10 mouse cellular contexts compared by ENCODE assay signal in genomic region chr13:99441700-99442433, GRCm38 (mm10).
DNase-seq lines count a peak whose midpoint lies in the region; ATAC-seq and TF ChIP-seq lines count a peak whose summit lies in the region.
"Had no signal": no experiment of that assay in that cellular context is flagged by ENCODE, and none has a peak within 500 bp of the region (broad histone marks: within the 10 kb centered on the region; RNA-seq: fewer than 3 reads in every experiment).

No protein-coding gene starts in this region.

- no peak overlapping the region for H3K4me3 ChIP-seq in kidney, adult 2 months (ENCODE audit: insufficient read depth, low read depth, low read length)
- H3K4me3 ChIP-seq in embryonic facial prominence, embryonic 12.5 days: no peak overlapping the region
- peak overlapping the region; percentile 37 for H3K4me3 ChIP-seq in midbrain, embryonic 13.5 days (replicated peaks)
- no peak overlapping the region for H3K4me3 ChIP-seq in intestine, postnatal 0 days (ENCODE audit: low read depth, low read length)

- H3K4me2 ChIP-seq in embryonic facial prominence, embryonic 12.5 days (replicated peaks): no peak overlapping the region
- H3K4me2 ChIP-seq in midbrain, embryonic 13.5 days (replicated peaks): peak overlapping the region; percentile 55
- no peak overlapping the region for H3K4me2 ChIP-seq in intestine, postnatal 0 days (replicated peaks; ENCODE audit: low read depth)

- H3K4me1 ChIP-seq in kidney, adult 2 months (ENCODE audit: control insufficient read depth, insufficient read depth, low read length): 0 out of 2 replicates have a peak, but pooled peaks cover 3% of the 10 kb centered on the region
- peaks cover 28% of the 10 kb centered on the region for H3K4me1 ChIP-seq in embryonic facial prominence, embryonic 12.5 days
- H3K4me1 ChIP-seq in midbrain, embryonic 13.5 days (replicated peaks): peaks cover 66% of the 10 kb centered on the region
- H3K4me1 ChIP-seq in intestine, postnatal 0 days (replicated peaks; ENCODE audit: control insufficient read depth, insufficient read depth, low read length): no peaks in the 10 kb centered on the region

- no peaks in the 10 kb centered on the region for H3K9me3 ChIP-seq in embryonic facial prominence, embryonic 12.5 days
- H3K9me3 ChIP-seq in midbrain, embryonic 13.5 days: no peaks in the 10 kb centered on the region
- no peaks in the 10 kb centered on the region for H3K9me3 ChIP-seq in intestine, postnatal 0 days (ENCODE audit: control insufficient read depth)

- H3K27me3 ChIP-seq in kidney, adult 2 months (replicated peaks; ENCODE audit: control insufficient read depth, insufficient read depth, low read length): no peaks in the 10 kb centered on the region
- no peaks in the 10 kb centered on the region; the same call in 1 of the 2 replicates for H3K27me3 ChIP-seq in embryonic facial prominence, embryonic 12.5 days
- no peaks in the 10 kb centered on the region for H3K27me3 ChIP-seq in midbrain, embryonic 13.5 days
- no peaks in the 10 kb centered on the region for H3K27me3 ChIP-seq in intestine, postnatal 0 days (replicated peaks; ENCODE audit: control insufficient read depth, insufficient read depth, low read length)

- H3K36me3 ChIP-seq in kidney, adult 2 months (ENCODE audit: control insufficient read depth, insufficient read depth, low read length): no peaks in the 10 kb centered on the region
- H3K36me3 ChIP-seq in embryonic facial prominence, embryonic 12.5 days: peaks cover 30% of the 10 kb centered on the region
- peaks cover 59% of the 10 kb centered on the region for H3K36me3 ChIP-seq in midbrain, embryonic 13.5 days
- H3K36me3 ChIP-seq in intestine, postnatal 0 days (ENCODE audit: control insufficient read depth, insufficient read depth): no peaks in the 10 kb centered on the region

- peak; percentile 17 for DNase-seq in kidney, adult 2 months
- no peak for DNase-seq in kidney, adult 18-20 months
- DNase-seq in gastrocnemius, postnatal 14 days: peak; percentile 41
- DNase-seq in heart, adult 8-10 months (ENCODE audit: low spot score): no peak
- DNase-seq in left cerebral cortex, postnatal 25 days (ENCODE audit: low spot score in 2 of 2): no peak
- DNase-seq: layer of hippocampus, adult 9-11 months had no signal

- intact Hi-C loops in gastrocnemius, postnatal 14 days (cut with DNase I; ENCODE audit: low total_unique reads): no loop called here
- intact Hi-C loops in left cerebral cortex, postnatal 25 days (cut with DNase I): loop anchor here (2.0 kb wide), 1 partner anchor 67 kb away; no protein-coding TSS in a partner anchor

- no peak for TF ChIP-seq POLR2A in kidney, adult 2 months (IDR thresholded peaks at IDR 0.05; ENCODE audit: low read depth, low read length)

- 64% methylated on average over 18 of the region's 18 CpGs for WGBS in kidney, adult 2 months
- 40% methylated on average over 18 of the region's 18 CpGs for WGBS in embryonic facial prominence, embryonic 12.5 days
- 33% methylated on average over 18 of the region's 18 CpGs for WGBS in midbrain, embryonic 13.5 days
- WGBS in intestine, postnatal 0 days: 70% methylated on average over 18 of the region's 18 CpGs

- TF ChIP-seq CTCF in kidney, adult 2 months (conservative IDR thresholded peaks at IDR 0.05; ENCODE audit: insufficient read depth, insufficient read length, low read depth, low read length): no peak
- no peak for TF ChIP-seq CTCF in intestine, postnatal 0 days (IDR thresholded peaks at IDR 0.05; ENCODE audit: low read depth)

- no peak for ATAC-seq in embryonic facial prominence, embryonic 12.5 days (ENCODE audit: insufficient number of reproducible peaks, insufficient read depth, low FRiP score, low TSS enrichment)
- no peak for ATAC-seq in midbrain, embryonic 13.5 days
- ATAC-seq in intestine, postnatal 0 days: no peak

- H3K9ac ChIP-seq in embryonic facial prominence, embryonic 12.5 days: no peak overlapping the region
- peak overlapping the region; percentile 58 for H3K9ac ChIP-seq in midbrain, embryonic 13.5 days (replicated peaks)
- H3K9ac ChIP-seq in intestine, postnatal 0 days (ENCODE audit: low read depth, low read length): no peak overlapping the region
- H3K9ac ChIP-seq: liver, embryonic 14.5 days had no signal

- no peak overlapping the region for H3K27ac ChIP-seq in kidney, adult 2 months (ENCODE audit: insufficient read depth, low read depth, low read length)
- H3K27ac ChIP-seq in embryonic facial prominence, embryonic 12.5 days: peak overlapping the region; percentile 47
- peak overlapping the region; percentile 88 for H3K27ac ChIP-seq in midbrain, embryonic 13.5 days
- H3K27ac ChIP-seq in intestine, postnatal 0 days (ENCODE audit: low read depth, low read length): no peak overlapping the region
- H3K27ac ChIP-seq: liver, embryonic 14.5 days had no signal

Comparison
In these comparisons a context has a peak if more than half of its experiments do, and no peak if none do; other contexts are left out.
1. DNase-seq: peak in kidney, adult 2 months (single experiment) and gastrocnemius, postnatal 14 days (single experiment); none in kidney, adult 18-20 months (single experiment), heart, adult 8-10 months (single experiment) and left cerebral cortex, postnatal 25 days (0 of 2).
2. H3K27ac ChIP-seq: peak in embryonic facial prominence, embryonic 12.5 days (single experiment) and midbrain, embryonic 13.5 days (single experiment); none in kidney, adult 2 months (single experiment) and intestine, postnatal 0 days (single experiment).